Mouse (Mus musculus) hindbrain, embryonic 16.5 days (tissue): ENCODE results near the gene 8030411F24Rik. TPM values are rescaled to one million over a fixed set of nuclear protein-coding genes. Genes with fewer than 3 reads are reported as not detected.
"Not testable (repeated sequence)": the region's sequence is repeated elsewhere in the genome, so short reads cannot be mapped to it uniquely, and the experiment has no call there.

Experiments used
- ATAC-seq: fragments of 200-750 bp; cut with Nextera tagmentation; 2 replicates; pipeline ENCODE4 v1.8.0; 2017; ENCODE audit warnings: moderate TSS enrichment, moderate library complexity
- H3K27ac ChIP-seq: fragments of 300-500 bp; sonication (generic); 2 replicates; pipeline ENCODE4 v1.5.1; 2014; ENCODE audit warnings: low read depth, mild to moderate bottlenecking, control low read depth, low read length, moderate library complexity
- H3K27me3 ChIP-seq: fragments of 300-500 bp; sonication (generic); replicated peaks from 2 replicates; pipeline ENCODE4 v1.6.1; 2014; ENCODE audit warnings: low read length; ENCODE audit not compliant: control insufficient read depth, insufficient read depth
- H3K36me3 ChIP-seq: fragments of 300-500 bp; sonication (generic); 2 replicates; pipeline ENCODE4 v1.6.1; 2014; ENCODE audit warnings: mild to moderate bottlenecking, low read length, moderate library complexity, mixed read lengths; ENCODE audit not compliant: control insufficient read depth, insufficient read depth
- H3K4me1 ChIP-seq: fragments of 300-500 bp; sonication (generic); 2 replicates; pipeline ENCODE4 v1.6.1; 2014; ENCODE audit warnings: low read depth, low read length; ENCODE audit not compliant: control insufficient read depth, insufficient read depth
- H3K4me2 ChIP-seq: fragments of 300-500 bp; sonication (generic); 2 replicates; pipeline ENCODE4 v1.6.1; 2014; ENCODE audit warnings: mild to moderate bottlenecking, low read length, control low read depth, moderate library complexity
- H3K4me3 ChIP-seq: fragments of 300-500 bp; sonication (generic); 2 replicates; pipeline ENCODE4 v1.5.1; 2014; ENCODE audit warnings: mild to moderate bottlenecking, low read length, control low read depth, moderate library complexity
- H3K9ac ChIP-seq: fragments of 300-500 bp; sonication (generic); 2 replicates; pipeline ENCODE4 v1.6.1; 2014; ENCODE audit warnings: low read depth, mild to moderate bottlenecking, control low read depth, low read length, moderate library complexity
- H3K9me3 ChIP-seq: fragments of 300-500 bp; sonication (generic); 2 replicates; pipeline ENCODE4 v1.6.1; 2014; ENCODE audit warnings: mild to moderate bottlenecking, low read length, moderate library complexity; ENCODE audit not compliant: control insufficient read depth
- WGBS: fragments of 180-500 bp; shearing (Covaris S2); extraction: QIAGEN DNeasy Blood & Tissue Kit; methylation state at CpG from one replicate; pipeline ENCODE4 v1.1.7; 2014; 5-methylcytosine and 5-hydroxymethylcytosine counted together
- polyA plus RNA-seq: library from polyadenylated mRNA; unstranded; fragments of >200 nt; fragmentation: Nextera tagmentation; extraction: Ambion mirVana; gene quantifications from 2 replicates; pipeline ENCODE4 v1.2.1, GENCODE M21; 2015

Gene 8030411F24Rik
- polyA plus RNA-seq, 1 experiment from 2014 or later, result not detected

DNA sequence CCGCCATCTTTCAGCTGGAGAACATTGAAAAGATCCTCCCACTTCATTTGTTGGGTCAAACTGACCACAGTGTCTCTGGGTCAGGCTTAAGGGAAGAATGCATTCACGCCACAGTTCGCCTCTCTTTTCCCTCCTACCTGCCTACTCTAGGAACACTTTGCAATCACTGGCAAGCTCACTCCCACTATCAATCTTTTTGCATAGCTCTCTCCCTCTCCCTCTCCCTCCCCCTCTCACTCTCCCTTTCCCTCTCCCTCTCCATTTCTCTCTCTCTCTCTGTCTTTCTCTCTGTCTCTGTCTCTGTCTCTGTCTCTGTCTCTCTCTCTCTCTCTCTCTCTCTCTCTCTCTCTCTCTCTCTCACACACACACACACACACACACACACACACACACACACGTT is 10.4 kb upstream of the 8030411F24Rik start, which contains the start of gene Cst11:
TSS of gene Cst11 (minus strand) at position 101 of the 400 bp plus-strand sequence.
- H3K27ac ChIP-seq, H3K4me3 ChIP-seq, H3K27me3 ChIP-seq, H3K36me3 ChIP-seq, H3K4me1 ChIP-seq, H3K9ac ChIP-seq, ATAC-seq, H3K4me2 ChIP-seq, H3K9me3 ChIP-seq: not testable (repeated sequence)
- 84% methylated on average over 4 of the region's 4 CpGs for WGBS

DNA sequence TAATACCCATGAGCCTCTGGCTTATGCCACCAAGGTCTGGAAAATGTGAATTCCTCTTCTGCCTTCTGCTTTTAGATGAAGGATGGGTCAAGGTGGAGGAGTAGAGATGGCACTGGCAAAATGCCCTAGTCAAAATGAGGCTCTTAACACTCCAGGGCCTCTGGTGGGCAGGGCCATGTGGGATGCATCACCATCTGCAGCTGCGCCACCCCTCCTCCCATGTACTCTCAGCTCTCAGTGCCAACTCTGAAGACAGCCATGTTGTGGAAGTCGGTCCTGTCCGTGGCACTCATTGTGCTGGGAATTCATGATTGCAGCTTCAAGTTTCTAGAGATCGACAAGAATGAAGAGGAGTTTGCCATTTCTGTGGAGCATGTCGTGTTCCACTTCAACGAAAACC is 7.3 kb downstream of the 8030411F24Rik start, which contains the start of gene Cst12:
TSS of gene Cst12 (plus strand) at position 220 of the 400 bp plus-strand sequence.
- H3K27ac ChIP-seq, result no peak within 1 kb of the TSS
- no peaks in the 10 kb centered on the region for H3K36me3 ChIP-seq
- no peak within 1 kb of the TSS for H3K9ac ChIP-seq
- H3K4me1 ChIP-seq, result no peaks in the 10 kb centered on the region
- no peak within 1 kb of the TSS for H3K4me3 ChIP-seq
- H3K9me3 ChIP-seq, result no peaks in the 10 kb centered on the region
- H3K4me2 ChIP-seq, result no peak within 1 kb of the TSS
- H3K27me3 ChIP-seq, result no peaks in the 10 kb centered on the region
- WGBS, result 92% methylated on average over 6 of the region's 6 CpGs
- ATAC-seq, result no peak

DNA sequence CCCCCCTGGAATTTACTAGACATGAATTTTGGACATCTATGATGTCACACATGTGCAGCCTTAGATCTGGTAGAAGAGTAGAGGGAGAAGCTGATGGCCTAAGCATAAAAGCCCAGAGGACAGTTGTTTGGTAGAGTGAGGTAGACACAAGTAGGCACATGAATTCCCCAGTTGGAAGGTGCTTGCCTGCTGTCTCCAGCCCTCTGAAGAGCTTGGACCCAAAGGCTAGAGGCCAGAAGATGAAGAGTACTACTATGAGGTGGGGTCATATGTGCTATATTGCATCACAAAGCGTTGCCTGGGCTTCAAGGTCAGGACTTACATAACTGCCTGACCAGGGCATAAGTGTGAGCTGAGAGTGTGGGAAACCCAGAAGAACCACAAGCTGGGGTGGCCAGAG is 16.7 kb downstream of the 8030411F24Rik start, which contains the start of gene Cst8:
TSS of gene Cst8 (plus strand) at position 301 of the 400 bp plus-strand sequence.
- no peaks in the 10 kb centered on the region for H3K36me3 ChIP-seq
- no peak within 1 kb of the TSS for H3K4me3 ChIP-seq
- no peak within 1 kb of the TSS for H3K4me2 ChIP-seq
- H3K27me3 ChIP-seq, result no peaks in the 10 kb centered on the region
- ATAC-seq, result no peak
- no peaks in the 10 kb centered on the region for H3K4me1 ChIP-seq
- no peak within 1 kb of the TSS for H3K9ac ChIP-seq
- 92% methylated on average over 1 of the region's 1 CpGs for WGBS
- no peak within 1 kb of the TSS for H3K27ac ChIP-seq
- H3K9me3 ChIP-seq, result no peaks in the 10 kb centered on the region

DNA sequence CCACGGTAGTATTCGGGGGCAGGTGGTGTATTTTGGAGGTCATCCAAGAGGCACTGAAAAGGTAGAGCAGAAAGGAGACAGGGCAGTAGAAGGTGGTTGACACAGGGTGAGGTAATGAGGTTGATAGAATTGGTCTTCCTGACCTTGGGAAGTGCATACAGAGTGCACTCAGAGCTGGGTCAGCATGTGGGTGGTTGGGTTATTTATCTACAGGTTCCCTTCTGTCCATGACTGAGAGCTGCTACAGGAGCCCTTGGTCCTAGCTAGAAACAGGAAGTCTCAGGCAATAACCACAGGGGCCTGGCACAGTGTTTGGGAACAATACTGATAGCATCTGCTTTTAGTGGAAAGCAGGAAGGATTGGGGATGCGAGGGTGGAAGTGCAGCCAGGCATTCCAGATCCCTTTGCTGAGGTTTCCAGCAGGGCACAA is 19.7 kb downstream of the 8030411F24Rik start:
- Histone ChIP-seq H3K4me3 (no peak overlapping the region), H3K27ac (no peak overlapping the region), H3K4me2 (no peak overlapping the region), H3K9me3 (no peaks in the 10 kb centered on the region), H3K36me3 (no peaks in the 10 kb centered on the region), H3K9ac (no peak overlapping the region), H3K27me3 (no peaks in the 10 kb centered on the region), H3K4me1 (no peaks in the 10 kb centered on the region)
- no peak for ATAC-seq
- WGBS, result 74% methylated on average over 3 of the region's 3 CpGs

DNA sequence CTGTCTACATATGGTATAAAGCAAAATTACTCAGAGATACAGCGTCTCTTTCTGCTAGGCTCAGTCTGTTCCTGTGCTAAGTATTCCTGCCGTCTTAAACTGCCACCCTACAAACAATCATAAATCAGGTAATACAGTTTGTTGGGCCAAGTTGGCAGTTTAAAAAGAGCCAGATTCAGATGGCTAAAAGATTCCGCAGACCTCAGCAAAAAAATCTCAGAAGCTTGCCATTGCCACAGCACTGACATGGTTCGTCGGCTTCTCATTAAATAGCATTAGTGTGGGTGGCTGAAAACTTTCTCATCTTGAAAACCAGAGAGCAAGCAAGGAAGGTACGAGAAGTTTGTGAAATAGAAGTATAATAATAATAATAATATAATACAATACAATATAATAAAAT is 24.9 kb downstream of the 8030411F24Rik start:
- Histone ChIP-seq H3K27me3 (no peaks in the 10 kb centered on the region), H3K9me3 (no peaks in the 10 kb centered on the region), H3K4me1 (no peaks in the 10 kb centered on the region), H3K4me3 (no peak overlapping the region), H3K9ac (no peak overlapping the region), H3K36me3 (no peaks in the 10 kb centered on the region), H3K27ac (no peak overlapping the region), H3K4me2 (no peak overlapping the region)
- no peak for ATAC-seq
- WGBS, result 78% methylated on average over 6 of the region's 6 CpGs

DNA sequence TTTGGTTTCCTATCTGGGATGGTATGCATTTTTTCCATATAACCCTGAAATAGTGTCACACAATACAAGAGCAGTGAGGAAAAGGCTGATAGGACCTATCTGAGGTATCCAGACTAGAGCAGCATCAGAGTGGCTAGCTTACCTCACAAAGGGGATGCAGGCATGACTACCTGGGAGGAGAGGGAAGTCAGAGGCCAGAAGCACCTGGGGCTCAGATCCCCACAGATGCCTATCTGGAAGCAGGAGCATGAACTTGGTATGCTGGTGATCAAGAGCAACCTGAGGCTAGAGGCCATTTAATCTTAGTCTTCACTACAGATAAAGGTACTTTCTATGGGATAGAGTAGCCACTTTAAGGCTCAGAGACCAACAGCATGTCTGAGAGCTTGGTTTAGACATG is 38.1 kb downstream of the 8030411F24Rik start, which contains the start of gene Cst13:
TSS of gene Cst13 (plus strand) at position 173 of the 400 bp plus-strand sequence.
- Histone ChIP-seq H3K9me3 (no peaks in the 10 kb centered on the region), H3K4me2 (no peak within 1 kb of the TSS), H3K9ac (no peak within 1 kb of the TSS), H3K4me1 (no peaks in the 10 kb centered on the region), H3K27me3 (no peaks in the 10 kb centered on the region), H3K4me3 (no peak within 1 kb of the TSS), H3K27ac (no peak within 1 kb of the TSS), H3K36me3 (no peaks in the 10 kb centered on the region)
- ATAC-seq, result no peak

DNA sequence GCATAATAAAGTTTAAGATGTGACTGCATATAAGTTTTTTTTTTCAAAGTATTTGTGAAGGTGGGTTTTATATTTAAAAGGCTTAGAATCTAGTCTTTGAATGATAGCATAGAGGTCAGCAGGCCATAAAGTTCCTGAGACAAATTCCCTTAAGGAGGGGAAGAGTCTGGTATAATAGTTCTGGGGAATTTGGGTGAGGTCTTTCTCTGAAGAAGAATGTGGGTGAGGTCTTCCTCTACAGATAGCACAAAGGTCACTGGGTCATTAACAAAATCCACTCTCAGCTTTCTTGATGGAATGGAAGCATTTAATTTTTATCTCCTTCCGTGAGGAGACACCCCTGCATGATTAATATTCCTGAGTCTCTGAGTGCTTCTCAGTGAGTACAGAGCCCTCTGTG is 44.2 kb downstream of the 8030411F24Rik start:
- Histone ChIP-seq H3K27ac (no peak overlapping the region), H3K9ac (no peak overlapping the region), H3K36me3 (no peaks in the 10 kb centered on the region), H3K4me2 (no peak overlapping the region), H3K27me3 (no peaks in the 10 kb centered on the region), H3K9me3 (no peaks in the 10 kb centered on the region), H3K4me1 (no peaks in the 10 kb centered on the region), H3K4me3 (no peak overlapping the region)
- 87% methylated on average over 1 of the region's 1 CpGs for WGBS
- no peak for ATAC-seq

DNA sequence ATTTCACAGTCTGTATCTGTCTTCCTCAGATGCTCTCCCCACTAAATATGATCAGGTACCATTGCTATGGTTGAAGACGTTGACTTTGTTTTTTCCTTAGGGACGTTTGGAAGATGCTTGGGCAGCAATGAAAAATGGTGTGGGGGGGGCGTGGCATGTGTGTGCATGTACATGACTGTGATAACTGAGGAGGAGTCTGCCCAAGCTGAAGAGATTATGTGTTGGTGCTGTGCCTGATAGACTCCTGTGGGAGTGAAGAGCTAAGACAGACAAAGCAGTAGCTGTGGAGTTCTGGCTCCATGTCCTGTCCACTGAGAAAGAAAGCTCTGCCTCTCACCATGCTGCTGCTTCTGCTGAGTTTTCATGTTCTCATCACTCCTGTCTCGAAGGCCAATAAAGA is 53.1 kb downstream of the 8030411F24Rik start, which contains the start of gene Cst9:
TSS of gene Cst9 (plus strand) at position 236 of the 400 bp plus-strand sequence.
- Histone ChIP-seq H3K27ac (no peak within 1 kb of the TSS), H3K4me1 (no peaks in the 10 kb centered on the region), H3K9ac (no peak within 1 kb of the TSS), H3K36me3 (no peaks in the 10 kb centered on the region), H3K4me2 (no peak within 1 kb of the TSS), H3K27me3 (no peaks in the 10 kb centered on the region), H3K9me3 (no peaks in the 10 kb centered on the region), H3K4me3 (no peak within 1 kb of the TSS)
- 71% methylated on average over 4 of the region's 4 CpGs for WGBS
- no peak for ATAC-seq
